Mouse (Mus musculus) retina, postnatal 1 day (tissue): ENCODE data around the gene Creb1.
"Not testable (repeated sequence)": the region's sequence is repeated elsewhere in the genome, so short reads cannot be mapped to it uniquely, and the experiment has no call there.

ENCODE experiments used
- DNase-seq: peaks from one replicate; pipeline ENCODE4 v3.0.0-alpha.2; 2012

Creb1 gene

GRCm38 (mm10) chr1:64623558-64624435 is 91.4 kb downstream of the Creb1 start:
- DNase-seq, result no peak

GRCm38 (mm10) chr1:64625214-64625613 is 92.8 kb downstream of the Creb1 start:
- DNase-seq, result no peak

DNA sequence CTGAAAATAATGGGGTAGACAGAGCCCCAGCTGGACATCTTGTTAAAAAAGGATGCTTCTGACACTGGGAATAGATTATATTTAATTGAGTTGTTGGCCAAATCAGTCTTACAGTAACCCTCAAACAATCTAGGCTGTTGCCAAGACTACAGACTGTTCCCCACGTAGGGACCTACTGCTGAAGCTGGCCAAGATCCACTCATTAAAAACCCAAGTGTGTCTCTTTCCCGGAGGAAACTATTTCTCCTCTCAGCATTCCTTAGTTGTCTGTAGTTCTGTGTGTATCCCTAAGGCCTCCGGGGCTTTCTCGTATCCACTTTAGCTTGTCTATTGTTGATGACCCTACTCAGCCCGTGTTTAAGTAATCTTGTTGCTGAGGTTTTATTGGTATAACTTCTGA is 99.1 kb downstream of the Creb1 start:
- no peak for DNase-seq

DNA sequence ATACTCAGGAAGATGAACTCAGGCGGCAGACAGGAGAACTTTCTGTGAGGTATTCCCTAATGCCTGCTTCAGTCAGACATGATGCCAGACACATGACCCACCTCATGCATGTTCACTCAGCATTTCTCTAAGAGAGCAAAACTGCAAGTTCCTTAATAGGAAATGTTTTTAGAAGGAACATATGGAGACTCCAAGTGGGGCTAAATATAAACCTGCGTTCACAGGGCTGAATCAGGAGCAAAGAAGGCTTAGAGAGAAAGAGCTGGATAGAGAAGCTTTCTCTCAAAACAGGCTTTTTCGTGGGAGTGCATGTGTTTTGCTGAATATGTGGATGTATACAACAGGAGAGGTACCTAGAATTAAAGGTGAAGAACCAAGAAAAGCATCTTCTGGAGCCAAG is 100.8 kb downstream of the Creb1 start:
- no peak for DNase-seq

- no peak for DNase-seq
These were observed 103.2 kb downstream of the Creb1 start for GRCm38 (mm10) chr1:64635624-64636023.

DNA sequence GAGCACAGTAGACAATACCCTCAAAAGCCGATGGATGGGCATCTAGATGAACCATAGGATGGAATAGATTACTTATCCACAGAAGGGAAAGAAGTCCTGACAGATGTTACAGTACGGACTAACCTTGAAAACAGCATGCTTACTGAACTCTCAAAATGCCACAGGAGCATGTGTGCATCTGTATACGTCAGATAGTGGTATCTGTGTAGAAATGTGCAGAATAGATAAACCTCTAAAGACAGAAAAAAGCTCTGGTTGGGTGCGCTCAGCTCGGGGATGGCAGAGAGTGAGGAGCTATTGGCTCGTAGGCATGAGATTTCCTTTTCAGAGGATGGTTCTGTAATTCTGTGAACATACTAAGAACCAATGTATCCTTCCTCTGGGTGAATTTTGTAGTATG is 106.8 kb downstream of the Creb1 start:
- DNase-seq, result no peak

DNA sequence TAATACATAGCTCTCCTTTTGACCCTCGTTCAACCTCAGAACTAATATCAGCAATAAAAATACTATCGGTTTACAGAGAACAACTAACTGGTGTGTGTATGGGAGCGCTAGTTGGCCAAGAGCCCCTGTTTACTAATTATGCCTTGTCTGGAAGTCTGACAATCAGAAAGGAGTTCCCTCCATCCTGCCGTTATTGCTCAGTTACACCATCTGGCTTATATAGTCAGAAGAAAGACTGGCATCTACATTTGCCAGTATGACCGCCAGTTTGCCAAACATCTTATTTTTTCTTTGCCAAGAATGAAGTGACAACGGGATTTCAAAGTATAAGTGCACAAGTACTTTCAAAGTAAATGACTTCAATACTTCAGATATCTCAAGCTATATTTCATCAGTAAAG is 108.6 kb downstream of the Creb1 start:
- DNase-seq, result no peak

DNA sequence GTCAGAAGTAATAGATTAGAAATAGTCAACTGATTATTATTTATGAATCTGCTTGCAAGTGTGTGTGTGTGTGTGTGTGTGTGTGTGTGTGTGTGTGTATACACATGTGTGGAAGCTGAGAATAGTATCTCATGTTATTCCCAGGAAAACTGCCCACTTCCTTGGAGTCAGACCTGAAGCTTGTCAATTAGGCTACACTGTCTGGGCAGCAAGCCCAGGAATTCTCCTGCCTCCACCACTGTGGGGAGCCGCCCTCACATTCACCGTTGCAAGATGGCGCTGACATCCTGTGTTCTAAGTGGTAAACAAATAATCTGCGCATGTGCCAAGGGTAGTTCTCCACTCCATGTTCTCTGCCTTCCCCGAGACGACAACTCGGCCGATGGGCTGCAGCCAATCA is 110.1 kb downstream of the Creb1 start:
- DNase-seq, result not testable (repeated sequence)

- DNase-seq, result no peak
These were observed 112.1 kb downstream of the Creb1 start for GRCm38 (mm10) chr1:64644513-64644912.

GRCm38 (mm10) chr1:64649362-64650124 is 117.1 kb downstream of the Creb1 start:
- DNase-seq, result no peak

DNA sequence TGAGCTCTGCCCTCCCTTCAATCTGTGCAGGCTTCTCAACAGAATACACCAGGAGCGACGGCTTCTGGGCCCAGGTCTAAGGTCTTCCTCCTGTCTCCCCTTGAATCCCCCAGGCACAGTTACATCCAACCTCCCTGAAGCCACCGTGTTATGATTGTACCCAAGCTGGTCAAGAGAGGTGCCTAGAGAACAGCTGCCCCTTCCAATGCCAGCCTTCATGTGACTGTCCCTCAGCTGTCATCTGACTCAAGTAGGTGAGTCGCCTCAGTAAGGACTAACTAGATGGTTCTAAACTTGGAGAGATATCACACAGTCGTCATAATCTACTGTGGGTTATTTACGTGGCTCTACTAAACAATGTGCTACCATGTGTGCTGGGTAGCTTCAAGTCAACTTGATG is 121.3 kb downstream of the Creb1 start:
- no peak for DNase-seq
